8 mouse cellular contexts compared by ENCODE assay signal in genomic region chr7:102099760-102100661, GRCm38 (mm10). TPM values are rescaled to one million over a fixed set of nuclear protein-coding genes. Genes with fewer than 3 reads are reported as not detected.
DNase-seq lines count a peak whose midpoint lies in the region; ATAC-seq and TF ChIP-seq lines count a peak whose summit lies in the region.

No protein-coding gene starts in this region.

- H3K27ac ChIP-seq in bone marrow macrophage, adult 2 months (ENCODE audit: insufficient read depth, low read depth, low read length) = no peak overlapping the region
- no peak overlapping the region for H3K27ac ChIP-seq in forebrain, embryonic 13.5 days
- no peak overlapping the region for H3K27ac ChIP-seq in liver, embryonic 14.5 days

- H3K9me3 ChIP-seq in forebrain, embryonic 13.5 days (replicated peaks) = no peaks in the 10 kb centered on the region
- H3K9me3 ChIP-seq in liver, embryonic 14.5 days (ENCODE audit: control insufficient read depth, low read length) = no peaks in the 10 kb centered on the region

- peak; percentile 31 for DNase-seq in hindlimb bud, embryonic 11.5 days (ENCODE audit: extremely low spot score, low read depth, low spot score)
- peak in 1 of 3 experiments; percentile 32 for DNase-seq in liver, embryonic 14.5 days (ENCODE audit: low read depth in 3 of 3, low spot score in 3 of 3)
- DNase-seq in neural tube, embryonic 10.5 days (ENCODE audit: extremely low spot score, low spot score) = peak; percentile 64
- DNase-seq in urinary bladder, postnatal 36 days (ENCODE audit: low spot score in 2 of 2) = no peak
- DNase-seq in cerebellum, postnatal 36 days = no peak
- no peak for DNase-seq in right cerebral cortex, postnatal 14 days

- peaks cover 3% of the 10 kb centered on the region; the same call in 1 of the 2 replicates for H3K36me3 ChIP-seq in forebrain, embryonic 13.5 days (ENCODE audit: poor library complexity, severe bottlenecking)
- no peaks in the 10 kb centered on the region for H3K36me3 ChIP-seq in liver, embryonic 14.5 days (replicated peaks; ENCODE audit: control insufficient read depth, insufficient read depth, low read depth)

- 0 out of 2 replicates have a peak, but pooled peaks cover 8% of the 10 kb centered on the region for H3K27me3 ChIP-seq in forebrain, embryonic 13.5 days
- no peaks in the 10 kb centered on the region; the same call in none of the 2 replicates for H3K27me3 ChIP-seq in liver, embryonic 14.5 days (ENCODE audit: control insufficient read depth, insufficient read depth, low read length)

- 4% methylated on average over 30 of the region's 30 CpGs for WGBS in forebrain, embryonic 13.5 days
- WGBS in liver, embryonic 14.5 days (ENCODE audit: insufficient replicate concordance) = 6% methylated on average over 30 of the region's 30 CpGs

- H3K4me1 ChIP-seq in bone marrow macrophage, adult 2 months (ENCODE audit: control insufficient read depth, insufficient read depth, low read length) = peaks cover 5% of the 10 kb centered on the region; the same call in 1 of the 2 replicates
- H3K4me1 ChIP-seq in forebrain, embryonic 13.5 days = peaks cover 15% of the 10 kb centered on the region
- H3K4me1 ChIP-seq in liver, embryonic 14.5 days (replicated peaks; ENCODE audit: control insufficient read depth in 2 of 2, insufficient read depth in 2 of 2, low read length in 1 of 2) = peaks cover 10 to 30% of the 10 kb centered on the region in 2 experiments

- H3K4me3 ChIP-seq in bone marrow macrophage, adult 2 months (ENCODE audit: insufficient read depth, low read length) = peak overlapping the region; percentile 40
- H3K4me3 ChIP-seq in forebrain, embryonic 13.5 days = peak overlapping the region; percentile 28
- H3K4me3 ChIP-seq in liver, embryonic 14.5 days (ENCODE audit: insufficient read depth in 1 of 2, low read depth in 2 of 2, low read length in 2 of 2) = peak overlapping the region; percentile 50

- peak overlapping the region; percentile 58 for H3K4me2 ChIP-seq in forebrain, embryonic 13.5 days
- H3K4me2 ChIP-seq in liver, embryonic 14.5 days (ENCODE audit: low read depth) = peak overlapping the region; percentile 75

- no peak for TF ChIP-seq EP300 in liver, embryonic 14.5 days (IDR thresholded peaks at IDR 0.05; ENCODE audit: low read depth)

- peak overlapping the region; percentile 38; the same call in 1 of the 2 replicates for H3K9ac ChIP-seq in forebrain, embryonic 13.5 days
- peak overlapping the region; percentile 34 for H3K9ac ChIP-seq in liver, embryonic 14.5 days (replicated peaks)

- TF ChIP-seq CTCF in bone marrow macrophage, adult 2 months (IDR thresholded peaks at IDR 0.05; ENCODE audit: low read depth, low read length) = 0 out of 2 replicates have a peak, but pooled peaks have one; percentile 10
- TF ChIP-seq CTCF in liver, embryonic 14.5 days (IDR thresholded peaks at IDR 0.05; ENCODE audit: low read depth) = no peak

- no peak for TF ChIP-seq POLR2A in bone marrow macrophage, adult 2 months (IDR thresholded peaks at IDR 0.05; ENCODE audit: borderline replicate concordance, low read depth, low read length)

- ATAC-seq in forebrain, embryonic 13.5 days = peak; percentile 74
- peak; percentile 51; the same call in 1 of the 2 replicates for ATAC-seq in liver, embryonic 14.5 days (ENCODE audit: insufficient read depth)

RNA-seq across cellular contexts. Expression of gene Art1, which starts 1.5 kb away (rescaled TPM):
- not detected in 2 replicates for polyA plus RNA-seq in bone marrow macrophage, adult 2 months (2012; ENCODE audit: insufficient read depth, insufficient read length, missing spikeins)
- 0.23 and 0.53 TPM in 2 replicates for polyA plus RNA-seq in forebrain, embryonic 13.5 days (2015; fragmentation: Nextera tagmentation; extraction: Ambion mirVana)
- polyA plus RNA-seq in liver, embryonic 14.5 days (2012; rRNA removed) = 0.04 TPM in 1 of 2 replicates, not detected in the other
- polyA plus RNA-seq in liver, embryonic 14.5 days (2014; fragmentation: Nextera tagmentation; extraction: Ambion mirVana) = not detected in 2 replicates

RNA-seq across cellular contexts. Expression of gene Art5, which starts 9.3 kb away (rescaled TPM):
- not detected in 2 replicates for polyA plus RNA-seq in bone marrow macrophage, adult 2 months (2012; ENCODE audit: insufficient read depth, insufficient read length, missing spikeins)
- 1.3 and 1.7 TPM in 2 replicates for polyA plus RNA-seq in forebrain, embryonic 13.5 days (2015; fragmentation: Nextera tagmentation; extraction: Ambion mirVana)
- 0.08 and 0.10 TPM in 2 replicates for polyA plus RNA-seq in liver, embryonic 14.5 days (2012; rRNA removed)
- 0.15 and 0.20 TPM in 2 replicates for polyA plus RNA-seq in liver, embryonic 14.5 days (2014; fragmentation: Nextera tagmentation; extraction: Ambion mirVana)

RNA-seq across cellular contexts. Expression of gene Chrna10, which starts 16.6 kb away (rescaled TPM):
- polyA plus RNA-seq in bone marrow macrophage, adult 2 months (2012; ENCODE audit: insufficient read depth, insufficient read length, missing spikeins) = not detected in 2 replicates
- polyA plus RNA-seq in forebrain, embryonic 13.5 days (2015; fragmentation: Nextera tagmentation; extraction: Ambion mirVana) = not detected in 2 replicates
- not detected in 2 replicates for polyA plus RNA-seq in liver, embryonic 14.5 days (2012; rRNA removed)
- not detected in 2 replicates for polyA plus RNA-seq in liver, embryonic 14.5 days (2014; fragmentation: Nextera tagmentation; extraction: Ambion mirVana)

RNA-seq across cellular contexts. Expression of gene Trpc2, which starts 17.1 kb away (rescaled TPM):
- not detected in 2 replicates for polyA plus RNA-seq in bone marrow macrophage, adult 2 months (2012; ENCODE audit: insufficient read depth, insufficient read length, missing spikeins)
- polyA plus RNA-seq in forebrain, embryonic 13.5 days (2015; fragmentation: Nextera tagmentation; extraction: Ambion mirVana) = not detected in 2 replicates
- polyA plus RNA-seq in liver, embryonic 14.5 days (2012; rRNA removed) = 0.12 TPM in 1 of 2 replicates, not detected in the other
- polyA plus RNA-seq in liver, embryonic 14.5 days (2014; fragmentation: Nextera tagmentation; extraction: Ambion mirVana) = not detected in 2 replicates

RNA-seq across cellular contexts. Expression of gene Xntrpc, which starts 34.5 kb away (rescaled TPM):
- 0.23 and 0.35 TPM in 2 replicates for polyA plus RNA-seq in bone marrow macrophage, adult 2 months (2012; ENCODE audit: insufficient read depth, insufficient read length, missing spikeins)
- polyA plus RNA-seq in forebrain, embryonic 13.5 days (2015; fragmentation: Nextera tagmentation; extraction: Ambion mirVana) = 1.8 and 2.1 TPM in 2 replicates
- polyA plus RNA-seq in liver, embryonic 14.5 days (2012; rRNA removed) = 1.1 and 1.5 TPM in 2 replicates
- polyA plus RNA-seq in liver, embryonic 14.5 days (2014; fragmentation: Nextera tagmentation; extraction: Ambion mirVana) = 0.20 and 0.36 TPM in 2 replicates

Comparison
In these comparisons a context has a peak if more than half of its experiments do, and no peak if none do; other contexts are left out.
1. DNase-seq: peak in hindlimb bud, embryonic 11.5 days (single experiment) and neural tube, embryonic 10.5 days (single experiment); none in urinary bladder, postnatal 36 days (0 of 2), cerebellum, postnatal 36 days (0 of 2) and right cerebral cortex, postnatal 14 days (single experiment).
2. Peak in every context shown above with its lines, with median percentiles within 50 percentile points of each other: H3K4me3 ChIP-seq.